Mouse (Mus musculus): ENCODE data around the gene Grifin. TPM values are rescaled to one million over a fixed set of nuclear protein-coding genes. Genes with fewer than 3 reads are reported as not detected.

The Grifin gene
- total RNA-seq, 1 experiment from 2014 or later = not detected

- no peak for DNase-seq
Observed at GRCm38 (mm10) chr5:140549306-140550047, 15.4 kb downstream of the Grifin start.

DNA sequence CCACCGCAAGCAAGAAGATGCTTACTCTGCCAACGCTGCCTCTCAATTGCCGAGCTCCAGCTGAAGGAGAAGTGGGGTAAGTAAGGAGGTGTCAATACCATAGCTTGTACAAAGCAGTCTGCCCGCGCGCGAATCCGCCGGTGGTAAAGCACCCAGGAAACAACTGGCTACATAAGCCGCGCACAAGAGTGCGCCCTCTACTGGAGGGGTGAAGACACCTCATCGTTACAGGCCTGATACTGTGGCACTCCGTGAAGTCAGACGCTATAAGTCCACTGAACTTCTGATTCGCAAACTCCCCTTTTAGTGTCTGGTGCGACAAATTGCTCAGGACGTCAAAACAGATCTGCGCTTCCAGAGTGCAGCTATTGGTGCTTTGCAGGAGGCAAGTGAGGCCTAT, 18.5 kb downstream of the Grifin start:
- DNase-seq = no peak

DNA sequence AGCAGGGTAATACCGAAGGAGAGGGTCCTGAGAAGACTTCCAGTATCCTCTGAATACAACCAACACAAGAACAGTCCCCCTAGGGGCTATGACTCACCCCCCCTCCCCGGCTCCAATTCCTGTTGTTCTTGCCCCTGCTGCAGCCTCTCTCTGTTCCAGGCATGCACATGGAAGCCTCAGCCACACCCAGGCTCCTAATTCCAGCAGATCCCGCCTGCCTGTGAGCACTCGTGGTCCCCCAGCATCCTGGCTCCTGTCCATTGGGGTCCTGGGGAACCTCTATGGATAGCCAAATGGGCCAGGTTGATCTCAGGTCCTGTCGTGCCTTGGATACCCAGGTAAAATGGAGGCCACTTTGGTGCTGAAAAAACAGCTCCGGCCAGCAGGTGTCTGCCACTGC, 19.2 kb downstream of the Grifin start:
- no peak for DNase-seq

DNA sequence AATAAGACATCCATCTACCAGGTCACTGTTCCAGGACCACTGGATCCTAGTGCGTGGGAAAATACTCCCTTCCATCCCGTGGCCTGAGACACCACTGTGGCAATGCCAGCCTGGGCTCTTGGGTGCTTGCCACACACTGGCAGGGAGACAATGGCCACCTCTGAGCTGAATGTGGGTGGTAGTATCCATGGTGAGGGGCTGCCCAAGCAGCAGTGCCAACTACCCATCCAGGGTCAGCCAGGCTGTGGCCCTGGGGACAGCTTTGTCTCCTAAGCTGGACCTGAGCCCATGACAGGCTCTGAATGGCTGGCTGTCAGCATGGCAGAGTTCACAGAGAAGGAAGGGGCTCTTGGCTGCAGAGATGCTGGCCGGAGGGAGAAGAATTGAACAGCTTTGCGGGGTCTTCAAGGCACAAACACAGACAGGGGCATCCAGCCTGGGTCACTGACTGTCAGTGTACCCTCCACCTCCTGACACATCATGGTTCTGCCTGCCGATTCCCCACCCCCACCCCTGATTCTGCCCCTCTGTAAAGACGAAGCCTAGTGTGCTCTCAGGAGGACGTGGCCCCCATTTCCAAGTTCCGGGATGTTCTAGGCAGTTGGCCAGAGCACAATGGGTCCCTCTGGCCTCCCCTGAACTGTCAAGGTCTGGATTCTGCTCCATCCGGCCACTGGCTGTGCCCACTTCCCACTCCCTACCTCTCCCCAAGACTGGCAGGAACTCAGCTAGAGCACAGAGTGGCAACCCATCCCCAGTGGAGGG, 21.9 kb downstream of the Grifin start:
- DNase-seq = no peak

DNA sequence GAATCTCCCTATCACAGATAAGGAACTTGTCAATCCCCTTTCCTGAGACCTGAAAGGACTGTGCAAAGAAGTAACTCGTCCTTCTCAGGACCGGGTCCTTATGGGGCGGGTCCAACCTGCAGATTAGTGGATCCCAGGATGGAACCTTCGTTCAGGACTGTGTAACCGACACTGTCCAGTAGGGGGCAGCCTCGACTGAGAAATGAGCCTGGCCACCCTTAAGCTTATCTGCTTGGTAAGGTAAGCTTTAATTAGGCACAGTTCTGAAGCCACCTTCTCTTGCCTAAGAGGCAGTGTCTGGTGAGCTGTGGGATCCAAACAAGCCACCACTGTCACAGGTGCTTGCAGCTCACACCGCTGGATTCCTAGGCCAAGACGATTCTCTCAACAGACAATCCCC, 24.8 kb downstream of the Grifin start:
- DNase-seq = peak; percentile 79

DNA sequence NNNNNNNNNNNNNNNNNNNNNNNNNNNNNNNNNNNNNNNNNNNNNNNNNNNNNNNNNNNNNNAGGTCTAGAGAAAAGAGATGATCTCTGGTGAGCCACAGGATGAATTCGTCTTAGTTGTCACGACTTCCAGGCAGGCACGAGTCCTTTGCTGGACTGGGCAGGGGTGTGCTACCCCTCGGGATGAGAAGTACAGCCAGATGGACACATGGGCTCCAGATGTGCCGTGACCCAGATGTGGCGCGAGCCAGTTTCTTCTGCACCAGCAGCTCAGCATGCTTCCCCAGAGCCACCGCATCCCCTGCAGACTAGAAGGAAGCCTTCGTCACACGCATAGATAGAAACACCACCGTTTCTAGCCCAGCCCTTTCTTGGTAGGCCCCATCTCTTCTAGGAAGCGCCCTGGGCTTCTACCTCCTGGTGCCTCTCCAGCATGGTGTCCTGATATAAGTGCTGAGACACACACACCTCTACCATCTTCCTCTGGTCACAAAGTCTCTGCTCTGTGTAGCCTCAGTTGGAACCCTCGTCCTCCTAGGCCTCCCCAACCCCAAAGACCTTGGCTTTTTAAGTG, 26.7 kb downstream of the Grifin start:
- DNase-seq = no peak

DNA sequence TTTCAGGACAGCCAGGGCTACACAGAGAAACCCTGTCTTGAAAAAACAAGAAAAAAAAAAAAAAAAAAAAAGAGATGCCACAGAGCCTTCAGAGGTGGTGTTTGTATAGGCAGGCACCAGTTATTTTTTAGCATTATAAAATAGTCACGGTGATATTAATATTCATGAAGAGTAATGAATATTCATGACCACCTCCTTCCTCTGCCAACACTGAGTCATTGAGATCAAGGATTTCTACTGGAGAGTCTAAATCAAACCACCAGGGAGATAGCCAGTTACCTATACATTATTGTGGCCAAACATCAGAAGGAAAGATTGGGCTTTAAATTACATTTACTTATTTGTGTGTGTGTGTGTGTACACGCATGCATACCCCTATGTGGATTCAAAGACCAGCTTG, 38.1 kb downstream of the Grifin start:
- no peak for DNase-seq

DNA sequence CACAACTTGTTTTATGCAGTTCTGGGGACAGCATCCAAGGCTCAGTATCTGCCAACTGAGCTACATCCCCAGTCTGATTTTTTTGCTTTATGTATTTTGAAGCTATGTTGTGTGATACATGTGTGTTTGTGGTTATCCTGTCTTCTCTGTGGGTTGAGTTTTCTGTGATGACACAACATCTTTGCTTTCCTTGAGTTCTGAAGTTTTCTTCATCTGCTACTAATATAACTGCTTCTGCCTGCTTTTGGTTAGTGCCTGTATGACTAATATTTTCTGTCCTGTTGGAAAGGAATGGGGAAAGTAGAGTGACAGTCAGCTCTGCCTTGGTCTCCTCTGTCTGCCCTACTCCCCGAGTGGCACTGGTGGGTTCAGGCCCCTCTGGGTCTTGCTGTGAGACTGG, 43.7 kb downstream of the Grifin start:
- no peak for DNase-seq

GRCm38 (mm10) chr5:140517921-140518230, 47.0 kb downstream of the Grifin start:
- no peak for DNase-seq

GRCm38 (mm10) chr5:140517159-140517920, 47.5 kb downstream of the Grifin start:
- DNase-seq = no peak

- no peak for DNase-seq
Observed at GRCm38 (mm10) chr5:140514799-140515486, 49.9 kb downstream of the Grifin start.

DNA sequence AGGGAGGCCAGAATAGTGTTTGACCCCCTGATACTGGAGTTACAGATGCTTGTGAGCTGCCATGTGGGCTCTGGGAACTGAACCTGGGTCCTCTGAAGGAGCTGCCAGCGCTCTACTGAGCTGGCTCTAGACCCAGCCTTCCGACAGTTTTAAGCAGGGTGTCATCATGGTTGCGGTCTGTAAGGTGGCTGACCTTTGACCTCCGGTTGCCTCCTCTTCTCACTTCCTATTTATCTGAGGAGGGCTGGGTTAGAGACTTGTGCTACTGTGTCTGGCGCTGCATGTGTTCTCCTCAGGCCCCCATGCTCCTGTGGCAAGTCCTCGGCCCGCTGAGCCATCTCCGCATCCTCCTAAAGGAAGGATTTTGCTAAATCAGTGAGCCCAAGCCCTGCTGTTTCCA, 51.0 kb downstream of the Grifin start:
- no peak for DNase-seq

Other genes starting within 250 kb of the Grifin start
- 17.2 and 23.1 TPM in 2 replicates for gene Mad1l1, start 243.5 kb downstream of the Grifin start, total RNA-seq (2021)
- 23.5 and 29.0 TPM in 2 replicates for gene Nudt1, start 243.4 kb downstream of the Grifin start, total RNA-seq (2021)
- 17.8 and 18.4 TPM in 2 replicates for gene Mrm2, start 233.2 kb downstream of the Grifin start, total RNA-seq (2021)
- gene Snx8, start 175.8 kb downstream of the Grifin start, total RNA-seq (2021) = 18.0 and 18.4 TPM in 2 replicates
- 159 and 237 TPM in 2 replicates for gene Eif3b, start 145.7 kb downstream of the Grifin start, total RNA-seq (2021)
- 0.27 TPM in 1 of 2 replicates, not detected in the other for gene Gm4869, start 119.4 kb downstream of the Grifin start, total RNA-seq (2021)
- 9.5 and 11.3 TPM in 2 replicates for gene Chst12, start 59.5 kb downstream of the Grifin start, total RNA-seq (2021)
- gene Lfng, start 42.2 kb upstream of the Grifin start, total RNA-seq (2021) = 9.6 and 16.8 TPM in 2 replicates
- 121 and 195 TPM in 2 replicates for gene Ttyh3, start 84.0 kb upstream of the Grifin start, total RNA-seq (2021)
- gene Iqce, start 137.3 kb upstream of the Grifin start, total RNA-seq (2021) = 21.9 and 36.2 TPM in 2 replicates
- gene Brat1, start 139.9 kb upstream of the Grifin start, total RNA-seq (2021) = 24.7 and 29.4 TPM in 2 replicates
- 0.29 and 1.0 TPM in 2 replicates for gene Amz1, start 159.1 kb upstream of the Grifin start, total RNA-seq (2021)

Data from adrenal gland, postnatal 25 days (tissue).